In the genomic region with DNA sequence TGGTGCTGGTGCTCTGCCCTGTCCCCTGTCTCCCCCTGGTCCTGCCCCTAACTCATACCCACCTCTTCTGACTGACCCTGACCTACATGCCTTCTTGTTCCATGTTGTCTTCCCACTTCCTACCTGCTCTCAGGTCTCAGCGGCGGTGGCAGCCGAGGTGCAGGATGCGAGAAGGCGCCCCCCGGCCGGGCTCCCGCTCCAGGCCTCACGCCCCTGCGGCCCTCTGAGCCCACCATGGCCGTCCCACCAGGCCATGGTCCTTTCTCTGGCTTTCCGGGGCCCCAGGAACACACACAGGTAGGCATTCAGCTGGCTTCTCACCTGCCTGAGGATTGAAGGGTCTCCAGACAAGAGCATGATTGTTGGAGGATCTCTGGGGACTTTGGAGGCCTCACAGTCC, we compare ENCODE assay signal across 13 mouse cellular contexts. TPM values are rescaled to one million over a fixed set of nuclear protein-coding genes. Genes with fewer than 3 reads are reported as not detected.
DNase-seq lines count a peak whose midpoint lies in the region; ATAC-seq lines count a peak whose summit lies in the region.
"Had no signal": no experiment of that assay in that cellular context is flagged by ENCODE, and none has a peak within 500 bp of the region (broad histone marks: within the 10 kb centered on the region; RNA-seq: fewer than 3 reads in every experiment).

No protein-coding gene starts in this region.

- no peak overlapping the region for H3K4me2 ChIP-seq in heart, embryonic 14.5 days (ENCODE audit: low read length)
- peak overlapping the region; percentile 90 for H3K4me2 ChIP-seq in embryonic facial prominence, embryonic 12.5 days (replicated peaks)
- peak overlapping the region; percentile 85 for H3K4me2 ChIP-seq in hindbrain, embryonic 12.5 days (replicated peaks)
- peak overlapping the region; percentile 66 for H3K4me2 ChIP-seq in midbrain, embryonic 14.5 days (ENCODE audit: low read length)
- H3K4me2 ChIP-seq in heart, embryonic 11.5 days, result no peak overlapping the region

- peak overlapping the region; percentile 89; the same call in 1 of the 2 replicates for H3K9ac ChIP-seq in heart, embryonic 14.5 days (ENCODE audit: low read length)
- H3K9ac ChIP-seq in embryonic facial prominence, embryonic 12.5 days, result peak overlapping the region; percentile 83; the same call in 1 of the 2 replicates
- peak overlapping the region; percentile 9; the same call in 1 of the 2 replicates for H3K9ac ChIP-seq in hindbrain, embryonic 12.5 days
- peak overlapping the region; percentile 95 for H3K9ac ChIP-seq in midbrain, embryonic 14.5 days (replicated peaks; ENCODE audit: low read length)
- no peak overlapping the region for H3K9ac ChIP-seq in heart, embryonic 11.5 days (ENCODE audit: low read depth, low read length)

- peaks cover 79% of the 10 kb centered on the region for H3K36me3 ChIP-seq in heart, embryonic 14.5 days (ENCODE audit: control insufficient read depth, insufficient read depth, low read length)
- H3K36me3 ChIP-seq in embryonic facial prominence, embryonic 12.5 days, result peaks cover 75% of the 10 kb centered on the region
- peaks cover 71% of the 10 kb centered on the region for H3K36me3 ChIP-seq in hindbrain, embryonic 12.5 days
- peaks cover 75% of the 10 kb centered on the region for H3K36me3 ChIP-seq in midbrain, embryonic 14.5 days (ENCODE audit: control insufficient read depth, insufficient read depth, low read length)
- H3K36me3 ChIP-seq in heart, embryonic 11.5 days (ENCODE audit: control insufficient read depth, insufficient read depth, low read length), result peaks cover 46% of the 10 kb centered on the region

- H3K9me3 ChIP-seq in heart, embryonic 14.5 days (ENCODE audit: control insufficient read depth, low read length), result no peaks in the 10 kb centered on the region
- H3K9me3 ChIP-seq in embryonic facial prominence, embryonic 12.5 days, result no peaks in the 10 kb centered on the region
- H3K9me3 ChIP-seq in hindbrain, embryonic 12.5 days (replicated peaks), result no peaks in the 10 kb centered on the region
- H3K9me3 ChIP-seq in midbrain, embryonic 14.5 days (ENCODE audit: control insufficient read depth, low read length), result no peaks in the 10 kb centered on the region
- no peaks in the 10 kb centered on the region for H3K9me3 ChIP-seq in heart, embryonic 11.5 days (replicated peaks; ENCODE audit: control insufficient read depth, low read length)

- H3K4me1 ChIP-seq in heart, embryonic 14.5 days (ENCODE audit: control insufficient read depth in 2 of 2, insufficient read depth in 2 of 2, low read length in 2 of 2), result peaks cover 5 to 9% of the 10 kb centered on the region in 2 experiments; a peak in 3 of 4 replicates
- peaks cover 13% of the 10 kb centered on the region for H3K4me1 ChIP-seq in embryonic facial prominence, embryonic 12.5 days
- H3K4me1 ChIP-seq in hindbrain, embryonic 12.5 days, result peaks cover 13% of the 10 kb centered on the region
- peaks cover 9% of the 10 kb centered on the region; the same call in 1 of the 2 replicates for H3K4me1 ChIP-seq in midbrain, embryonic 14.5 days (ENCODE audit: control insufficient read depth, insufficient read depth, low read length)
- H3K4me1 ChIP-seq in heart, embryonic 11.5 days (ENCODE audit: control insufficient read depth, insufficient read depth, low read length), result peaks cover 4% of the 10 kb centered on the region

- DNase-seq in heart, postnatal 14 days, result no peak
- DNase-seq in midbrain, embryonic 14.5 days, result no peak
- no peak for DNase-seq in cerebellum, postnatal 4 days (ENCODE audit: low spot score in 2 of 2)
- DNase-seq in lung, adult 18-20 months, result no peak
- DNase-seq: lung, postnatal 4 days; right cerebral cortex, adult 18-20 months; thymus, adult 18-20 months had no signal

- ATAC-seq in heart, embryonic 14.5 days (ENCODE audit: insufficient number of reproducible peaks, insufficient read depth, low FRiP score, low read depth), result no peak
- no peak for ATAC-seq in embryonic facial prominence, embryonic 12.5 days (ENCODE audit: insufficient number of reproducible peaks, insufficient read depth, low FRiP score, low TSS enrichment)
- ATAC-seq in hindbrain, embryonic 12.5 days (ENCODE audit: low FRiP score), result no peak
- ATAC-seq in midbrain, embryonic 14.5 days (ENCODE audit: low FRiP score, low TSS enrichment), result no peak
- ATAC-seq in heart, embryonic 11.5 days (replicated peaks; ENCODE audit: insufficient number of reproducible peaks, low FRiP score, low TSS enrichment), result no peak

- WGBS in heart, embryonic 14.5 days, result 95% methylated on average over 12 of the region's 12 CpGs
- WGBS in embryonic facial prominence, embryonic 12.5 days, result 98% methylated on average over 12 of the region's 12 CpGs
- 94% methylated on average over 12 of the region's 12 CpGs for WGBS in hindbrain, embryonic 12.5 days
- 97% methylated on average over 12 of the region's 12 CpGs for WGBS in midbrain, embryonic 14.5 days
- WGBS in heart, embryonic 11.5 days (ENCODE audit: insufficient replicate concordance), result 95% methylated on average over 12 of the region's 12 CpGs

- H3K4me3 ChIP-seq in heart, embryonic 14.5 days (ENCODE audit: control insufficient read depth in 1 of 2, insufficient read depth in 1 of 2, low read depth in 1 of 2, low read length in 2 of 2), result no peak overlapping the region
- peak overlapping the region; percentile 97; the same call in 1 of the 2 replicates for H3K4me3 ChIP-seq in embryonic facial prominence, embryonic 12.5 days
- H3K4me3 ChIP-seq in hindbrain, embryonic 12.5 days, result peak overlapping the region; percentile 97
- peak overlapping the region; percentile 99; the same call in 1 of the 2 replicates for H3K4me3 ChIP-seq in midbrain, embryonic 14.5 days (replicated peaks; ENCODE audit: low read depth, low read length)
- H3K4me3 ChIP-seq in heart, embryonic 11.5 days (ENCODE audit: low read depth, low read length), result no peak overlapping the region

- H3K27me3 ChIP-seq in heart, embryonic 14.5 days (ENCODE audit: control insufficient read depth, insufficient read depth, low read length), result no peaks in the 10 kb centered on the region
- no peaks in the 10 kb centered on the region for H3K27me3 ChIP-seq in embryonic facial prominence, embryonic 12.5 days
- no peaks in the 10 kb centered on the region for H3K27me3 ChIP-seq in hindbrain, embryonic 12.5 days
- no peaks in the 10 kb centered on the region for H3K27me3 ChIP-seq in midbrain, embryonic 14.5 days (ENCODE audit: control insufficient read depth, insufficient read depth, low read length)
- H3K27me3 ChIP-seq in heart, embryonic 11.5 days (ENCODE audit: control insufficient read depth, insufficient read depth, low read length), result no peaks in the 10 kb centered on the region
- H3K27me3 ChIP-seq: CH12.LX had no signal

- H3K27ac ChIP-seq in heart, embryonic 14.5 days (replicated peaks in 1 of 2; ENCODE audit: control insufficient read depth in 1 of 2, insufficient read depth in 1 of 2, low read depth in 2 of 2, low read length in 2 of 2), result no peak overlapping the region
- H3K27ac ChIP-seq in embryonic facial prominence, embryonic 12.5 days, result no peak overlapping the region
- H3K27ac ChIP-seq in hindbrain, embryonic 12.5 days, result no peak overlapping the region
- H3K27ac ChIP-seq in midbrain, embryonic 14.5 days (replicated peaks; ENCODE audit: low read depth, low read length), result no peak overlapping the region
- H3K27ac ChIP-seq in heart, embryonic 11.5 days (ENCODE audit: low read depth, low read length), result no peak overlapping the region

- intact Hi-C loops in heart, postnatal 14 days (cut with DNase I), result no loop called here

RNA-seq across cellular contexts. Expression of gene Dyrk1b, which starts 2.1 kb away (rescaled TPM):
- polyA plus RNA-seq in heart, embryonic 14.5 days (2014; fragmentation: Nextera tagmentation; extraction: Ambion mirVana), result 10.7 and 11.7 TPM in 2 replicates
- 10 to 100 TPM; 37.4 to 40.8 TPM for total RNA-seq in heart, postnatal 14 days (2021)
- polyA plus RNA-seq in embryonic facial prominence, embryonic 12.5 days (2016; fragmentation: Nextera tagmentation; extraction: Ambion mirVana), result 18.3 and 19.8 TPM in 2 replicates
- polyA plus RNA-seq in hindbrain, embryonic 12.5 days (2016; fragmentation: Nextera tagmentation; extraction: Ambion mirVana), result 21.5 and 21.7 TPM in 2 replicates
- 13.7 and 17.3 TPM in 2 replicates for polyA plus RNA-seq in midbrain, embryonic 14.5 days (2014; fragmentation: Nextera tagmentation; extraction: Ambion mirVana)
- 8.5 and 9.9 TPM in 2 replicates for polyA plus RNA-seq in heart, embryonic 11.5 days (2014; fragmentation: Nextera tagmentation; extraction: Ambion mirVana)

RNA-seq across cellular contexts. Expression of gene Fbl, which starts 11.9 kb away (rescaled TPM):
- polyA plus RNA-seq in heart, embryonic 14.5 days (2014; fragmentation: Nextera tagmentation; extraction: Ambion mirVana), result 20.1 and 23.1 TPM in 2 replicates
- total RNA-seq in heart, postnatal 14 days (2021), result 10 to 100 TPM; 31.2 to 37.7 TPM
- polyA plus RNA-seq in embryonic facial prominence, embryonic 12.5 days (2016; fragmentation: Nextera tagmentation; extraction: Ambion mirVana), result 155 TPM in 2 replicates
- 115 and 120 TPM in 2 replicates for polyA plus RNA-seq in hindbrain, embryonic 12.5 days (2016; fragmentation: Nextera tagmentation; extraction: Ambion mirVana)
- polyA plus RNA-seq in midbrain, embryonic 14.5 days (2014; fragmentation: Nextera tagmentation; extraction: Ambion mirVana), result 26.2 and 36.4 TPM in 2 replicates
- polyA plus RNA-seq in heart, embryonic 11.5 days (2014; fragmentation: Nextera tagmentation; extraction: Ambion mirVana), result 23.9 and 32.3 TPM in 2 replicates

RNA-seq across cellular contexts. Expression of gene 9530053A07Rik, which starts 52.1 kb away (rescaled TPM):
- polyA plus RNA-seq in heart, embryonic 14.5 days (2014; fragmentation: Nextera tagmentation; extraction: Ambion mirVana), result 0.03 TPM in 1 of 2 replicates, not detected in the other
- total RNA-seq in heart, postnatal 14 days (2021), result under 1 TPM in 1 of 2 experiments, not detected in 1; 0.02 TPM
- 0.04 TPM in 2 replicates for polyA plus RNA-seq in embryonic facial prominence, embryonic 12.5 days (2016; fragmentation: Nextera tagmentation; extraction: Ambion mirVana)
- polyA plus RNA-seq in hindbrain, embryonic 12.5 days (2016; fragmentation: Nextera tagmentation; extraction: Ambion mirVana), result 0.09 and 0.12 TPM in 2 replicates
- polyA plus RNA-seq in midbrain, embryonic 14.5 days (2014; fragmentation: Nextera tagmentation; extraction: Ambion mirVana), result 0.04 TPM in 2 replicates
- polyA plus RNA-seq in heart, embryonic 11.5 days (2014; fragmentation: Nextera tagmentation; extraction: Ambion mirVana), result not detected in 2 replicates
- total RNA-seq: gastrocnemius, adult 8-10 months had no signal

Comparison
In these comparisons a context has a peak if more than half of its experiments do, and no peak if none do; other contexts are left out.
1. H3K4me2 ChIP-seq: peak in embryonic facial prominence, embryonic 12.5 days (single experiment), hindbrain, embryonic 12.5 days (single experiment) and midbrain, embryonic 14.5 days (single experiment); none in heart, embryonic 14.5 days (single experiment) and heart, embryonic 11.5 days (single experiment).
2. H3K4me3 ChIP-seq: peak in embryonic facial prominence, embryonic 12.5 days (single experiment), hindbrain, embryonic 12.5 days (single experiment) and midbrain, embryonic 14.5 days (single experiment); none in heart, embryonic 14.5 days (0 of 2) and heart, embryonic 11.5 days (single experiment).